Mouse (Mus musculus): ENCODE measurements around the gene Tunar. TPM values are rescaled to one million over a fixed set of nuclear protein-coding genes. Genes with fewer than 3 reads are reported as not detected.

Tunar gene
- 0.08 and 0.12 TPM in 2 replicates for polyA plus RNA-seq (2015; fragmentation: Nextera tagmentation; extraction: Ambion mirVana)

- H3K36me3 ChIP-seq: no peaks in the 10 kb centered on the region
- H3K27ac ChIP-seq: no peak within 1 kb of the TSS
- no peak within 1 kb of the TSS for H3K4me3 ChIP-seq (replicated peaks)
- peaks cover 53% of the 10 kb centered on the region for H3K27me3 ChIP-seq
- H3K9me3 ChIP-seq (replicated peaks): no peaks in the 10 kb centered on the region
- ATAC-seq (replicated peaks; ENCODE audit: low FRiP score): no peak
- WGBS: 94% methylated on average over 2 of the region's 2 CpGs
- H3K4me1 ChIP-seq: peaks cover 17% of the 10 kb centered on the region
- no peak within 1 kb of the TSS for H3K4me2 ChIP-seq
- no peak within 1 kb of the TSS for H3K9ac ChIP-seq
Observed at GRCm38 (mm10) chr12:105333570-105333969, at the start of gene Tunar. Gene Tunar, plus strand, starts transcription at chr12:105333870.

GRCm38 (mm10) chr12:105312571-105313035, 21.1 kb upstream of the Tunar start:
- H3K9ac ChIP-seq: no peak overlapping the region

DNA sequence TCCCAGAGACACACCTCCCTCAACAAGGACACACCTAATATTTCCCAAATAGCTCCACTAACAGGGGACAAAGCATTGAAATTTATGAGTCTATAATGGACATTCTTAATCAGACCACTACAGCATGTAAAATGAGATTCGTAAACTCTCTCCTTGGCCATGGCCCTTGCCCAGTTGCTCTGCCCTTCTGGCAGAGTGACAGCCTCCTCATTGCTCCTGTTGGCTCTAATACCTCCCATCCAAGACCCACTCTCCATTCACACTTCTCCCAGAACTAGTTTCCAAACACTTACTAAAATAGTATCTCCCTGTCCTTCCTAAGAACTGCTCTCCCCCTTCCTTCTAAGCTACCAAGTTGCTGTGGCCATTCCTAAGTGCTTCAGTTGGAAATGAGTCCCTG, 19.3 kb upstream of the Tunar start:
- Histone ChIP-seq H3K4me2 (no peak overlapping the region), H3K9me3 (replicated peaks) (no peaks in the 10 kb centered on the region), H3K4me1 (no peaks in the 10 kb centered on the region), H3K36me3 (no peaks in the 10 kb centered on the region), H3K9ac (no peak overlapping the region), H3K27ac (no peak overlapping the region), H3K27me3 (no peaks in the 10 kb centered on the region), H3K4me3 (replicated peaks) (no peak overlapping the region)
- 87% methylated on average over 1 of the region's 1 CpGs for WGBS
- ATAC-seq (replicated peaks; ENCODE audit: low FRiP score): no peak

More at GRCm38 (mm10) chr12:105312571-105313035, 21.1 kb upstream of the Tunar start:
- Histone ChIP-seq H3K36me3 (no peaks in the 10 kb centered on the region), H3K4me2 (no peak overlapping the region), H3K4me3 (replicated peaks) (no peak overlapping the region), H3K27ac (no peak overlapping the region), H3K9me3 (replicated peaks) (0 out of 2 replicates have a peak, but pooled peaks cover 3% of the 10 kb centered on the region), H3K4me1 (no peaks in the 10 kb centered on the region), H3K27me3 (no peaks in the 10 kb centered on the region)
- no peak for ATAC-seq (replicated peaks; ENCODE audit: low FRiP score)
- 69% methylated on average over 5 of the region's 5 CpGs for WGBS

DNA sequence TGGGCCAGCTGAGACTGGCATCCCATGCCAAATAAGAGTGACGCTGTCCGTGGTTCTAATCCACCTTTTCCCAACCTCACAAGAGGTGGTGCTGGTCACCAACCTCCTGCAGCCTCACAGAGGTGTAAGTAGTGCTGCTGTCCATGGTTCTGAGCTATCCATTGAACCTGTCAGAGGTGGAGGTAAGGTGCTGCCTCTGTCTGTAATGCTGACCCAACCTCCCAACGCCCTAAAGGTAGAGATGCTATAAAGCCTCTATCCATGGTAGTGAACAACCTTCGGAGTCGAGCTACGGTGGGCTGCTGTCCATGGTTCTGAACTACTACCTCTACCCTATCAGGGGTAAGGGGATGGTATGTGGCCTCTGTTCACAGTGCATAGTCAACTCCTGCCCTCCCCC, 11.5 kb upstream of the Tunar start:
- no peaks in the 10 kb centered on the region for H3K27me3 ChIP-seq
- no peak overlapping the region for H3K4me3 ChIP-seq (replicated peaks)
- peak; percentile 69 for ATAC-seq (replicated peaks; ENCODE audit: low FRiP score)
- H3K9me3 ChIP-seq (replicated peaks): no peaks in the 10 kb centered on the region
- no peak overlapping the region for H3K4me2 ChIP-seq
- no peaks in the 10 kb centered on the region for H3K4me1 ChIP-seq
- H3K27ac ChIP-seq: no peak overlapping the region
- no peak overlapping the region for H3K9ac ChIP-seq
- H3K36me3 ChIP-seq: no peaks in the 10 kb centered on the region
- 25% methylated on average over 6 of the region's 6 CpGs for WGBS

- peaks cover 17% of the 10 kb centered on the region for H3K27me3 ChIP-seq
- H3K36me3 ChIP-seq: no peaks in the 10 kb centered on the region
- H3K9ac ChIP-seq: no peak overlapping the region
- no peak overlapping the region for H3K4me2 ChIP-seq
- no peak overlapping the region for H3K27ac ChIP-seq
- ATAC-seq (replicated peaks; ENCODE audit: low FRiP score): no peak
- WGBS: 64% methylated on average over 5 of the region's 5 CpGs
- no peaks in the 10 kb centered on the region for H3K9me3 ChIP-seq (replicated peaks)
- no peaks in the 10 kb centered on the region for H3K4me1 ChIP-seq
- no peak overlapping the region for H3K4me3 ChIP-seq (replicated peaks)
Observed at GRCm38 (mm10) chr12:105327051-105327450, 6.6 kb upstream of the Tunar start.

DNA sequence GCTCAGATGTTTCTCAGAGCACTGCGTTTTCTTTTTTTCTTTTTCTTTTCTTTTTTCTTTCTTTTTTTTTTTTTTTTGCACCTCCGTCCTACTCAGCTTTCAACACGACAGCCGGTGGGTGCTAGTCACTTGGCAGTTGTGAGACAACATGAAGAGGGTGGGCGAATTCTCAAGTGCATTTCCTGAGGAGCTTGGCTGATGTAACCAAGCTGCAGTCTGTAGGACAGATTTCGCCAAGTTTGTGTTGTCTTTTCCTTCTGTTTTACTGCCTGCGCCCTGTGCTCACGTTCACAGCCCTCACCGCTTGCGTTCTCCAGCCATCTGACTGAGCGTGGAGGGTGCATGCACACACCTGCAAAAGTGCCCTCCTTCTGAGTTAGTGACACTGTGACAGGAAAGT, 5.3 kb upstream of the Tunar start:
- H3K4me2 ChIP-seq: no peak overlapping the region

DNA sequence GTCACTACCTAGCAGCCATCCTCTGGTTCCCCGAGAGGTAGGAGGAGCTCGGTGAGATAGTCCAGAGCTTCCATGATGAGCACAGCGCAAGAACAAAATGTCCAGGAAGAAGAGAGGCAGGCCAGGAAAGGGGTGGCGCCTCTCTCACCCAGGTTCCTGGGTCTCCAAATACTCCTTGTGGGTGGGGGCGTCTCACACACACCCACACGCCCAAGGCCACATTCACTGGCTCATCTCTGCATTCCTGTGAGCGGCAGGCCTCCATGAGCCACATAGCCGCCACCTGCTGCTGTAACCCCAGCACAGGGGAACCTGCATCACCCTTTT, 2.4 kb downstream of the Tunar start:
- peaks cover 17% of the 10 kb centered on the region for H3K4me1 ChIP-seq

More for the DNA sequence above, 5.3 kb upstream of the Tunar start:
- Histone ChIP-seq H3K27me3 (peaks cover 17% of the 10 kb centered on the region), H3K4me1 (no peaks in the 10 kb centered on the region), H3K4me3 (replicated peaks) (no peak overlapping the region), H3K9me3 (replicated peaks) (no peaks in the 10 kb centered on the region), H3K27ac (no peak overlapping the region), H3K36me3 (no peaks in the 10 kb centered on the region), H3K9ac (no peak overlapping the region)
- 31% methylated on average over 11 of the region's 11 CpGs for WGBS
- ATAC-seq (replicated peaks; ENCODE audit: low FRiP score): no peak

GRCm38 (mm10) chr12:105336421-105337289, 3.0 kb downstream of the Tunar start:
- ATAC-seq (replicated peaks; ENCODE audit: low FRiP score): peak; percentile 60
- Histone ChIP-seq H3K4me2 (peak overlapping the region; percentile 99), H3K36me3 (no peaks in the 10 kb centered on the region), H3K4me1 (peaks cover 17% of the 10 kb centered on the region), H3K9me3 (replicated peaks) (no peaks in the 10 kb centered on the region), H3K27me3 (peaks cover 63% of the 10 kb centered on the region), H3K9ac (peak overlapping the region; percentile 21; the same call in 1 of the 2 replicates), H3K27ac (no peak overlapping the region), H3K4me3 (replicated peaks) (peak overlapping the region; percentile 51)
- under 1% methylated on average over 76 of the region's 77 CpGs for WGBS

More for the DNA sequence above, 2.4 kb downstream of the Tunar start:
- H3K27me3 ChIP-seq: peaks cover 59% of the 10 kb centered on the region
- no peaks in the 10 kb centered on the region for H3K9me3 ChIP-seq (replicated peaks)
- no peak overlapping the region for H3K27ac ChIP-seq
- peak overlapping the region; percentile 51 for H3K4me3 ChIP-seq (replicated peaks)
- WGBS: 15% methylated on average over 8 of the region's 8 CpGs
- no peak overlapping the region for H3K9ac ChIP-seq
- no peaks in the 10 kb centered on the region for H3K36me3 ChIP-seq
- peak overlapping the region; percentile 99 for H3K4me2 ChIP-seq
- peak; percentile 23; the same call in 1 of the 2 replicates for ATAC-seq (replicated peaks; ENCODE audit: low FRiP score)

GRCm38 (mm10) chr12:105337290-105338005, 3.8 kb downstream of the Tunar start:
- no peak for ATAC-seq (replicated peaks; ENCODE audit: low FRiP score)

DNA sequence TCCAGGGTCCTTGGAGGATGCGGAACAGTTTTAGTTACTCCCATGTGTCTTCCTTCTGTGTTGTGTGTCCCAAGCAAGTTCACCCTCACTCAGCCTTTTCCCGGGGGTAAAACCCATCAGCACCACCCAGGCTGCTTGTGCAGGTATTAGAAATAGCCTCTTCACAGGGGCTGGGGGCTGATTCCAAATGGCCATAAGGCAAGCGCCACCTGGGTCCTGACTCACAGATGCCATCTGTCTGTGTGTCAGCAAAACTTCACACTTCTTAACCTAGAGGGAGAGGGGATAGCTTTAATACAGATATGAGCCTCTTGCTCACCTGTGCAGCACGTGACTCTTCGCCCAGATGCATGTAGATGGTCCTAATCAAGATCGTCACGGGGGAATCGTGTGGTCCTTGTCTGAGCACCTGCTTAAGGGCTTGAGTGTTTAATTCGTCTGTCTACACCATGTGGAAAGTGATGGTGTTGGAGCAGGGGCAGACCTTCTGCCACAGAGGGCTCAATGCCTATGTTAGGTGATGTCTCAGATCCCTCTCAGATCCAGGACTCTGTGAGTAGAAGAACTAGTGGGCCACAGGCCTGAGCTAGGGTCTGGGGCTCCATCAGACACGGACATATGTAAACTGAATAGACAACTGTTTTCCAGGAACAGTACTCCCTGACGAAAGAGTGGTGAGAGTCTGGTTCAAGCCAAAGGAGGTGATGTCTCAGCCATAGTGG, 4.7 kb downstream of the Tunar start:
- no peak for ATAC-seq (replicated peaks; ENCODE audit: low FRiP score)
- no peak overlapping the region for H3K9ac ChIP-seq
- WGBS: 82% methylated on average over 11 of the region's 11 CpGs

More at GRCm38 (mm10) chr12:105337290-105338005, 3.8 kb downstream of the Tunar start:
- peaks cover 67% of the 10 kb centered on the region for H3K27me3 ChIP-seq
- H3K4me2 ChIP-seq: peak overlapping the region; percentile 99
- WGBS: 2% methylated on average over 31 of the region's 31 CpGs
- H3K4me3 ChIP-seq (replicated peaks): peak overlapping the region; percentile 51
- H3K27ac ChIP-seq: no peak overlapping the region
- H3K9me3 ChIP-seq (replicated peaks): no peaks in the 10 kb centered on the region
- H3K9ac ChIP-seq: no peak overlapping the region; the same call in 1 of the 2 replicates
- no peaks in the 10 kb centered on the region for H3K36me3 ChIP-seq
- peaks cover 17% of the 10 kb centered on the region for H3K4me1 ChIP-seq

GRCm38 (mm10) chr12:105341523-105341922, 7.9 kb downstream of the Tunar start:
- ATAC-seq (replicated peaks; ENCODE audit: low FRiP score): no peak
- 55% methylated on average over 9 of the region's 9 CpGs for WGBS
- H3K4me1 ChIP-seq: peaks cover 9% of the 10 kb centered on the region

More for the DNA sequence above, 4.7 kb downstream of the Tunar start:
- peaks cover 17% of the 10 kb centered on the region for H3K4me1 ChIP-seq
- no peak overlapping the region for H3K27ac ChIP-seq
- H3K27me3 ChIP-seq: peaks cover 71% of the 10 kb centered on the region
- H3K9me3 ChIP-seq (replicated peaks): no peaks in the 10 kb centered on the region
- H3K36me3 ChIP-seq: no peaks in the 10 kb centered on the region
- no peak overlapping the region for H3K4me3 ChIP-seq (replicated peaks)
- no peak overlapping the region for H3K4me2 ChIP-seq

More at GRCm38 (mm10) chr12:105341523-105341922, 7.9 kb downstream of the Tunar start:
- Histone ChIP-seq H3K27ac (no peak overlapping the region), H3K36me3 (no peaks in the 10 kb centered on the region), H3K4me3 (replicated peaks) (no peak overlapping the region), H3K9me3 (replicated peaks) (no peaks in the 10 kb centered on the region), H3K4me2 (no peak overlapping the region), H3K27me3 (peaks cover 55% of the 10 kb centered on the region), H3K9ac (no peak overlapping the region)
